Mouse (Mus musculus) forebrain, postnatal 0 days (tissue): ENCODE data around the gene Cers2. TPM values are rescaled to one million over a fixed set of nuclear protein-coding genes. Genes with fewer than 3 reads are reported as not detected.
A peak's percentile ranks its signal among the peaks of the same experiment; 100 is the strongest.

Source experiments
- ATAC-seq: fragments of 200-750 bp; cut with Nextera tagmentation; 2 replicates; pipeline ENCODE4 v1.8.0; 2017; ENCODE audit warnings: mild to moderate bottlenecking, moderate library complexity
- DNase-seq: peaks from one replicate; pipeline ENCODE4 v3.0.0-alpha.2; 2015
- H3K27ac ChIP-seq: fragments of 300-500 bp; sonication (generic); 2 replicates; pipeline ENCODE4 v1.5.1; 2014; ENCODE audit warnings: low read depth, mild to moderate bottlenecking, antibody characterized with exemption, low read length, moderate library complexity, mixed read lengths
- H3K27me3 ChIP-seq: fragments of 300-500 bp; sonication (generic); 2 replicates; pipeline ENCODE4 v1.6.1; 2014; ENCODE audit warnings: mild to moderate bottlenecking, low read length, mixed read lengths; ENCODE audit not compliant: insufficient read depth
- H3K36me3 ChIP-seq: fragments of 300-500 bp; sonication (generic); 2 replicates; pipeline ENCODE4 v1.6.1; 2014; ENCODE audit warnings: mild to moderate bottlenecking, moderate library complexity; ENCODE audit not compliant: insufficient read depth
- H3K4me1 ChIP-seq: fragments of 300-500 bp; sonication (generic); 2 replicates; pipeline ENCODE4 v1.6.1; 2014; ENCODE audit warnings: antibody characterized with exemption; ENCODE audit not compliant: insufficient read depth
- H3K4me2 ChIP-seq: fragments of 300-500 bp; sonication (generic); 2 replicates; pipeline ENCODE4 v1.6.1; 2014; ENCODE audit warnings: low read depth, mild to moderate bottlenecking, moderate library complexity
- H3K4me3 ChIP-seq: fragments of 300-500 bp; sonication (generic); 2 replicates; pipeline ENCODE4 v1.5.1; 2014; ENCODE audit warnings: low read depth, low read length, mixed read lengths
- H3K9ac ChIP-seq: fragments of 300-500 bp; sonication (generic); 2 replicates; pipeline ENCODE4 v1.6.1; 2014; ENCODE audit warnings: mild to moderate bottlenecking
- H3K9me3 ChIP-seq: fragments of 300-500 bp; sonication (generic); 2 replicates; pipeline ENCODE4 v1.6.1; 2016; ENCODE audit warnings: low read length
- CTCF ChIP-seq: sonication (generic); IDR thresholded peaks from 2 replicates; pipeline ENCODE4 v1.5.1; 2016; ENCODE audit warnings: antibody characterized with exemption, control low read depth, low read depth
- WGBS: fragments of 180-500 bp; shearing (Covaris S2); extraction: QIAGEN DNeasy Blood & Tissue Kit; methylation state at CpG from one replicate; pipeline ENCODE4 v1.1.7; 2014; 5-methylcytosine and 5-hydroxymethylcytosine counted together
- polyA plus RNA-seq: library from polyadenylated mRNA; unstranded; fragments of >200 nt; fragmentation: Nextera tagmentation; extraction: Ambion mirVana; gene quantifications from 2 replicates; pipeline ENCODE4 v1.2.1, GENCODE M21; 2015
- total RNA-seq: library from RNA; depleted of rRNA; stranded (reverse); fragments of >200 nt; gene quantifications from 2 replicates; pipeline ENCODE4 v1.2.3, GENCODE M21; 2014

Cers2 gene
- total and polyA plus RNA-seq, 2 experiments from 2014 or later, result 59.4 to 77.9 TPM

DNA sequence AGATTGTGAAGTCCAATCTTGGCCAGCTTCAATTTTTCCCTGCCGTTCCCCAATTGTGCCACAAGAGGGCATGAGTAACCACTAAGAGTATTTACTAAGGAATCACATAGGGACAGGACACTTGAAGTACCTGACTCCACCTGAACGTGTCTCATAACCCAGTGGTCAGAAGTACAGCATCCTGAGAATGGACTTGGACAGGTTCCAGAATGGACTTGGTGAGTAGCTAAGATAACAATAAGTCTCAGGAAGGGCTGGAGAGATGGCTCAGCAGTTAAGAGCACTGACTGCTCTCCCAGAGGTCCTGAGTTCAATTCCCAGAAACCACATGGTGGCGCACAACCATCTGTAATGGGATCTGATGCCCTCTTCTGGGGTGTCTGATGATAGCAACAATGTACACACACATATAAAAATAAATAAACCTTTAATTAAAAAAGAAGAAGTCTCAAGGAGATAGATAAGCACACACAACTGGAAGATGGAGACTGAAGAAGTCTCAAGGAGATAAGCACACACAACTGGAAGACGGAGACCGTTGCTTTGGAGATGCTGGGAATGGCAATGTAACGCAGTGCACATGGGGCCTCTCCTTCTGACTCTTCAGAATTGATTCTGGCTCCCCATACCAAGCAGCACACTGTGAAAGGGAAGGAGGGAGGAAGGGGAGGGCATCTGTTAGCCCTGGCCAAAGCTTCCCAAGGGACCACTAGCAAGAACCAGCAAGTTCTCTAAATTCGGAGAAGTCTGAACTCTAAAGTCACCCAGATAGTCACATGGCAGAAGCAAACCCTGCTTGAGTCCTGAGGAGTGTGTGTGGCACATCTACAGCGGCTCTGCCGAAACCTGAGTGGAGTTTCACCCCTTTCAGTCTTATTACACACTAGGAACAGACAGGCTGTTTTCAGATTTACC is 3.4 kb upstream of the Cers2 start:
- DNase-seq (peak; percentile 81), ATAC-seq (no peak)
- no peak overlapping the region for H3K4me2 ChIP-seq
- no peak overlapping the region for H3K9ac ChIP-seq
- 0 out of 2 replicates have a peak, but pooled peaks cover 10% of the 10 kb centered on the region for H3K4me1 ChIP-seq
- TF ChIP-seq CTCF, result peak; percentile 79
- H3K9me3 ChIP-seq, result no peaks in the 10 kb centered on the region
- no peak overlapping the region for H3K4me3 ChIP-seq
- WGBS, result 69% methylated on average over 9 of the region's 9 CpGs
- H3K36me3 ChIP-seq, result no peaks in the 10 kb centered on the region
- no peak overlapping the region for H3K27ac ChIP-seq
- no peaks in the 10 kb centered on the region for H3K27me3 ChIP-seq

DNA sequence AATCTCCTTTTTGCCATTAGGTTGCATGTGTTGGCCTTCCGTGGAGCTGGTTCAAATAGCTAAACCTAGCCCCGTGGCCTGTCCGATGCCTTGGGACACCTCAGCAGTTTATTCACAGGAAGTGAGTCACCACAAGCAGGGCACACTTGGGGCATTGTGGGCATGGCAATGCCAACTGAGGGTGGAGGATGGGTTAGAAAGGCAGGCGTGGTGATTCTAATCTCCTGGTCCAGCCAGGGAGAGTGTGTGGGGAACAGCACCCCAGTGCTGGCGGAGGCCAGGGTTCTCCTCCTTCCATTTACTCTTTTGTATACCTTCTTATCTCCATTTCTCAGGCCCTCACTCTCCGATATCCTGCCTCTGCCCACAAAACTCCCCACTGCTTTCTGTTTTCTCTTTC is 2.0 kb upstream of the Cers2 start:
- no peak for DNase-seq
- 83% methylated on average over 6 of the region's 6 CpGs for WGBS

DNA sequence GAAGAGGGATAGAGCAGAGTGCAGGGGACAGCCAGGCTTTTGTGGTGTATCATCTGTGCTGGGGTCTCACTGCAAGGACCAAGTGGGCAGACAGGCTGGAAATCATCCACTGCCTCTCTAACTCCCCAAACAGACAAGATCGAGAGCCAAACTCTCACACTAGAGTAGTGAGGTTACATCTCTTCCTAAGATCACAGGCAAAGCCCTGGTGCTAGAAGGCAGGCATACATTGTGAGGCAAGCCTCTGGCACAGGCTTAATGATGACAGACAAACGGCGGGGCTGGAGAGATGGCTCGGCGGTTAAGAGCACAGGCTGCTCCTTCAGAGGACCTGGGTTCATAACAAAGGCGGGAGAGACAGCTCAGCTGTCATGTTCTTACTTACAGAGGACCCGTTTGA is 1.1 kb upstream of the Cers2 start:
- no peak overlapping the region for H3K4me2 ChIP-seq
- 57% methylated on average over 7 of the region's 7 CpGs for WGBS
- TF ChIP-seq CTCF, result no peak
- H3K4me1 ChIP-seq, result peaks cover 19% of the 10 kb centered on the region
- H3K4me3 ChIP-seq, result no peak overlapping the region
- DNase-seq (no peak), ATAC-seq (no peak)
- no peak overlapping the region for H3K9ac ChIP-seq
- H3K36me3 ChIP-seq, result no peaks in the 10 kb centered on the region
- H3K27me3 ChIP-seq, result no peaks in the 10 kb centered on the region
- H3K9me3 ChIP-seq, result no peaks in the 10 kb centered on the region
- no peak overlapping the region for H3K27ac ChIP-seq

More for the DNA sequence above, 2.0 kb upstream of the Cers2 start:
- Histone ChIP-seq H3K27ac (no peak overlapping the region), H3K27me3 (no peaks in the 10 kb centered on the region), H3K4me1 (peaks cover 17% of the 10 kb centered on the region), H3K4me2 (no peak overlapping the region), H3K4me3 (no peak overlapping the region), H3K9ac (no peak overlapping the region), H3K36me3 (no peaks in the 10 kb centered on the region), H3K9me3 (no peaks in the 10 kb centered on the region)
- ATAC-seq, result no peak
- TF ChIP-seq CTCF, result no peak

DNA sequence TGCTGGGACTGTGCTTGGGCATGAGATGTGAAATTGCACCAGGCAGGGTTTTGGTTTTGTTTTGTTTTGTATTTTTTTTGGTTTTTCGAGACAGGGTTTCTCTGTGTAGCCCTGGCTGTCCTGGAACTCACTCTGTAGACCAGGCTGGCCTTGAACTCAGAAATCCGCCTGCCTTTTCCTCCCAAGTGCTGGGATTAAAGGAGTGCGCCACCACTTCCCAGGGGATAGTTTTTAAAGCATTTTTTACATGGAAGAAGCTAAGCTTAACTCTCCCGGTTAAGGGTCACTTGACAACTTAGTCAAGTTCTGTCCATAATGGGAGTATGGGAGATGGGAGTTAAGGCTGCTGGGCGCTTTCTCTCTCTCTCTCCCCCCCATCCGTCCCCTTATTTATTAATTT is 516 bp upstream of the Cers2 start:
- peak overlapping the region; percentile 96 for H3K9ac ChIP-seq
- DNase-seq (no peak), ATAC-seq (no peak)
- peaks cover 19% of the 10 kb centered on the region for H3K4me1 ChIP-seq
- H3K4me2 ChIP-seq, result peak overlapping the region; percentile 55
- peak overlapping the region; percentile 74; the same call in 1 of the 2 replicates for H3K4me3 ChIP-seq
- WGBS, result 67% methylated on average over 6 of the region's 6 CpGs
- TF ChIP-seq CTCF, result no peak
- H3K36me3 ChIP-seq, result no peaks in the 10 kb centered on the region
- H3K27me3 ChIP-seq, result no peaks in the 10 kb centered on the region
- H3K27ac ChIP-seq, result peak overlapping the region; percentile 92
- H3K9me3 ChIP-seq, result no peaks in the 10 kb centered on the region

DNA sequence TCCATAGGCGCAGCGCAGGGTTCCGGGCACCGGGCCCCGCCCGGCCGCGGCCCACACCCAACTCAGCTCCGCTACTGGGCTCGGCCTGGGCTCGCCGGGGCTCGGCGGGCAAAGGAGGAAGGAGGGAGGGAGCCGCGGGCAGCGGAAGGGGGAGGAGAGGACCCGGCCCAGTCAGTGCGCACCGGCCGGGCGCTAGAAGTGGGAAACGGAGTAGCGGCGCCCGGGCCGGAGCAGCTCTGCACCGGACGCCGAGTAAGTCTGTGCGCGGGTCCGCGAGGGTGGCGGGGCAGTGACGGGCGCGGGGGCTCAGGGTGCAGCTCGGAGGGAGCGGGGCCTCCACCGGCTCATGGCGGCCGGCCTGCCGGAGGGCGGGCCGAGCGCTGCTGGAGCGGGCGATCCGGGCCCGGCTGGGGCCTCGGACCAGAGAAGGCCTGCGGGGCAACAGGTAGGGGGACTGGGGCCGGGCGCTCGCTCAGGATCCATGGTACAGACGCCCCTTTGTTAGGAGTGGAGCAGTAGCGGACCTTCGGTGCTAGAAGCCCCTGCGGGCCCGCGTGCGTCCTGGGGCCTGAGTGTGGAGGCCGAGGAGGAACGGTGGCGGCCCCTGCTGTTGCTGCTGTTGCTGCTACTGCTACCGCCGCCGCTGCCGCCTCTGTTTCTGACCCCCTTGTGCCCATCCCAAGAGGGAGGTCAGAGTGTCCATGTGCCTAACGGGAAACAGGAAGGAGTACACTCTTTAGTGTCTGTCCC is 678 bp downstream of the Cers2 start:
- H3K4me3 ChIP-seq, result peak overlapping the region; percentile 74
- H3K9ac ChIP-seq, result peak overlapping the region; percentile 96
- peaks cover 19% of the 10 kb centered on the region for H3K4me1 ChIP-seq
- no peaks in the 10 kb centered on the region for H3K9me3 ChIP-seq
- 2% methylated on average over 69 of the region's 71 CpGs for WGBS
- peak; percentile 56 for TF ChIP-seq CTCF
- no peaks in the 10 kb centered on the region for H3K27me3 ChIP-seq
- DNase-seq (peak; percentile 85), ATAC-seq (peak; percentile 91)
- peak overlapping the region; percentile 92 for H3K27ac ChIP-seq
- peak overlapping the region; percentile 55 for H3K4me2 ChIP-seq
- H3K36me3 ChIP-seq, result peaks cover 6% of the 10 kb centered on the region

DNA sequence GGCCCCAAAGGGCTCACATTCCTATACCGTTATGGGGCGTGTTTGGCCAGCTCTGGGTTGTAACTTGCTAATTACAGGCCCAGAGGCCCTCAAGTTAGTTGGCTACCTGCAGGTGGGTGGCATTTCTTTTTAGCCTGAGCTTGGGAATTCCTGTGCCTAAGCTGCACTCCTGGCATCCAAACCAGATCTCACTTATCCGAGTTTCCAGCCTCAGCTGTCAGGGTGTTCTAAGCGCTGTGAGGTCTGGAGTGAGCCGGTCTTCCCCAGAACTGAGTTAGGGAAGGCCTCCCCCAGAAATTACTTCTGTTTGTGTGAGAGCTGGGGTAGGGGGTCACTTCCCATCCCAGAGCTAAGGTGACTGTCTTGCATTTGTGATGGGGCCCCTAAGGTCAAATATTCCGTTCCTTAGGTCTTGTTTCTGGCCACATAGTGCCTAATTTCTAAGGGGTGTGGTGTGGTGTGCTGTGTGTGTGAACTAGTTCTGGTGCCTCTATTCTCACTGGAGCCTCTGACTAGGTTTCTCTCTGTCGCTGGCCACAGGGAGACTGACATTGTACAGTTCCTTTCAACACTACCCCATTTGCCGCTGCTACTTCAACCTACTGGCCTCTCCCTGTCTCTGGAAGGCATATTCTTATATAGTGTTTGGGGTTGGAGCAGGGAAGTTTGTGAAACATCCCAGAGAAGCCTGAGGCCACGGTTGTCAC is 1.4 kb downstream of the Cers2 start:
- H3K4me3 ChIP-seq, result peak overlapping the region; percentile 74
- 12% methylated on average over 9 of the region's 9 CpGs for WGBS
- DNase-seq (no peak), ATAC-seq (no peak)
- H3K9ac ChIP-seq, result peak overlapping the region; percentile 96
- no peaks in the 10 kb centered on the region for H3K9me3 ChIP-seq
- peaks cover 19% of the 10 kb centered on the region for H3K4me1 ChIP-seq
- peak overlapping the region; percentile 92 for H3K27ac ChIP-seq
- peak overlapping the region; percentile 55 for H3K4me2 ChIP-seq
- H3K36me3 ChIP-seq, result peaks cover 13% of the 10 kb centered on the region
- no peak for TF ChIP-seq CTCF
- no peaks in the 10 kb centered on the region for H3K27me3 ChIP-seq
